Mouse (Mus musculus): ENCODE data around the gene Ssr3. TPM values are rescaled to one million over a fixed set of nuclear protein-coding genes. Genes with fewer than 3 reads are reported as not detected.
A peak's percentile ranks its signal among the peaks of the same experiment; 100 is the strongest.

Gene Ssr3
- polyA plus RNA-seq, 1 experiment from 2014 or later = 314 TPM

DNA sequence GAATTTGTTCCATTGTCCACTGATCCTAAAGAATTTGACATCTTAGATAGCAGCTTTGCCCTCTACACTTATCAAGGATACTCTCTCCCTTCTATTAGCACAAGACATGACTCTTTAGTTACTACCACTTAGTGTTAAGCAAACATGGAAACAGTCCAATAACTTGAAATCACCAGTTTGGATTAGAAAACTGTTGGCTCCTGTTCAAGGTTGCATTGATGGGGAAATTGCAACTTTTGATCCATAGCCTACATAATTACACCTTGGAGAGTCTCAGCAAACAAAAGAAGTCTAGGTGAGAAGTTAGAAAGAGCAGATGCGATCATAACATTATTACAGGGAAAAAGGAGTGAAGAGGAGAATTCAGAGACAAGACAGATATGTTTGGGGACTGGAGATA, 46.2 kb downstream of the Ssr3 start:
- no peaks in the 10 kb centered on the region for H3K9me3 ChIP-seq
- WGBS = 36% methylated on average over 1 of the region's 1 CpGs
- no peak overlapping the region for H3K9ac ChIP-seq
- H3K27me3 ChIP-seq = no peaks in the 10 kb centered on the region
- H3K4me2 ChIP-seq = no peak overlapping the region
- H3K4me3 ChIP-seq = no peak overlapping the region
- 0 out of 2 replicates have a peak, but pooled peaks cover 3% of the 10 kb centered on the region for H3K4me1 ChIP-seq
- no peaks in the 10 kb centered on the region for H3K36me3 ChIP-seq
- no peak overlapping the region for H3K27ac ChIP-seq
- ATAC-seq (ENCODE audit: borderline replicate concordance, extremely low read depth, low FRiP score, low TSS enrichment) = no peak

DNA sequence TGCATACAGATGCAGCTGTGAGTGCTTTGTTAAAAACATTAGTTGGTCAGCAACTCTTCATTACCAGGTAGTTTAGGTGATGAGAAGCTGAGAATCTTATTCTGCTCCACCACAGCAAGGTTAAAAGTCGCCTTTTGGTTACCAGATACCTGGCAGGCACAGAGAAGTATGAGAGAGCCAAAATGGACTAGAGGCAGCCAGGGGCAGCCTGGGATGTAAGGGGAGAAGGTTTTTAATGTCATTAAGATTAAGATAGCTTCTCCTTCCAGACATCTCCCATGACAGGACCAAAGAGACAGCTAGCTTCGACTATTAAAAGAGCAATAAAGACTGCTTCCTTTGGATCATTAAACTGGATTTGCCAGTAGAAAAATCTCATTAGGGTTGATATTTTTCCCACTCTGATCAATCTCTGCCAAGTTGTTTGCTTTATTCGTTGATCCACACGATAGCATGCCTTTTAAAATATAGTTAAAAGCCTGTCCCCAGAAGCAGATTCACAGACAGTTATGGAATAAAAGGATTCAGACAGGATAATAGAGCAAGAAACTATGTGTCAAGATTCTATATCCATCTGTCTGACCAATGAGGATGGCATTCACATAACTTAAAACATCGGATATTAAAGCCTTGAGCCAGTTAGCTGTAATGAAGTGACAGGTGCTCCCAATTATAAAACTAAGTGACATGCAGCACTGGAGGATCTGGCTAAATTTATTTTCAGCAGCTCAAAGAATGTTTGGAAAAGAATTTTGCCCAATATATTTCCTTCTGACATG, 52.1 kb downstream of the Ssr3 start:
- no peak overlapping the region for H3K27ac ChIP-seq
- 59% methylated on average over 5 of the region's 5 CpGs for WGBS
- no peaks in the 10 kb centered on the region for H3K4me1 ChIP-seq
- H3K9me3 ChIP-seq = no peaks in the 10 kb centered on the region
- no peak overlapping the region for H3K4me3 ChIP-seq
- H3K9ac ChIP-seq = no peak overlapping the region
- ATAC-seq (ENCODE audit: borderline replicate concordance, extremely low read depth, low FRiP score, low TSS enrichment) = no peak
- H3K36me3 ChIP-seq = no peaks in the 10 kb centered on the region
- no peaks in the 10 kb centered on the region for H3K27me3 ChIP-seq
- no peak overlapping the region for H3K4me2 ChIP-seq

DNA sequence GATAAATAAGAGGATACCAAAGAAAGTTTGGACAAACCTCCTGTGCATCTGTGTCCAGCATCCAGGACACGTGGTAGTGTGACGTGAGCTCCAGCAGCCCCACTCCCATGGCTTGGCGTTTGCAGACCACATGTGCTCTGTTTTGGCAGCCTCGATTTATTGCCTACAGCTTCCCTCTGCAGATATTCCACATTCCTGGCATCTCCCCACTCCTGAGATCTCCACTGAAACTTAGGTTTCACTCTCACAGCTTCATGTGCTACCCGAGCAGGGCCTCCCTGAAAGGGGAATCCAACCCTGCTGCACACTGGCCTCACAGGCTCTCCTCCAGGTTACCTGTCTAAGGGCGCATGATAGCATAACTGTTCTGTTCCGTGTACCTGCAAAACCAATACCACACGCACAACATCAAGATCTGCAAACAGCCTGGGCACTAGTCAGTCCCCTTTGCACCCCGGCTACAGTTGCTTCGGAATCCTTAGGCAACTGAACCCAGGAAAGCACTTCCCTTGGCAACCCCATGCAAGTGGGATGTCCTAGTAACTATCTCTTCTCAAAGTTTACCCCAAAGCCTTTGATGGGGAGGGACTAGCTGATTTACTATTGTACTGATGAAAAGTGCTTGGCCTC, 54.5 kb downstream of the Ssr3 start:
- no peak overlapping the region for H3K4me2 ChIP-seq
- ATAC-seq (ENCODE audit: borderline replicate concordance, extremely low read depth, low FRiP score, low TSS enrichment) = 0 out of 2 replicates have a peak, but pooled peaks have one; percentile 19
- H3K36me3 ChIP-seq = no peaks in the 10 kb centered on the region
- H3K9me3 ChIP-seq = no peaks in the 10 kb centered on the region
- WGBS = 65% methylated on average over 10 of the region's 10 CpGs
- no peaks in the 10 kb centered on the region for H3K27me3 ChIP-seq
- H3K4me1 ChIP-seq = no peaks in the 10 kb centered on the region
- no peak overlapping the region for H3K9ac ChIP-seq
- no peak overlapping the region for H3K4me3 ChIP-seq
- H3K27ac ChIP-seq = no peak overlapping the region

Other genes starting within 250 kb of the Ssr3 start
- gene Tiparp, start 135.8 kb upstream of the Ssr3 start, polyA plus RNA-seq (2015; fragmentation: Nextera tagmentation; extraction: Ambion mirVana) = 40.1 and 43.1 TPM in 2 replicates